Mouse (Mus musculus) stomach, postnatal 0 days (tissue): ENCODE results near the gene Dab1. TPM values are rescaled to one million over a fixed set of nuclear protein-coding genes. Genes with fewer than 3 reads are reported as not detected.

ENCODE experiments used
- ATAC-seq: fragments of 200-750 bp; cut with Nextera tagmentation; 2 replicates; pipeline ENCODE4 v1.8.0; 2017; ENCODE audit not compliant: low FRiP score, low TSS enrichment
- DNase-seq: peaks from one replicate; pipeline ENCODE4 v3.0.0-alpha.2; 2016; ENCODE audit warnings: low spot score
- H3K27ac ChIP-seq: fragments of 300-500 bp; sonication (generic); replicated peaks from 2 replicates; pipeline ENCODE4 v1.5.1; 2014; ENCODE audit warnings: mild to moderate bottlenecking, control low read depth
- H3K27me3 ChIP-seq: fragments of 300-500 bp; sonication (generic); 2 replicates; pipeline ENCODE4 v1.6.1; 2014; ENCODE audit warnings: low read length; ENCODE audit not compliant: control insufficient read depth, insufficient read depth
- H3K36me3 ChIP-seq: fragments of 300-500 bp; sonication (generic); 2 replicates; pipeline ENCODE4 v1.6.1; 2014; ENCODE audit warnings: low read length, mixed read lengths; ENCODE audit not compliant: control insufficient read depth, insufficient read depth
- H3K4me1 ChIP-seq: fragments of 300-500 bp; sonication (generic); replicated peaks from 2 replicates; pipeline ENCODE4 v1.6.1; 2014; ENCODE audit warnings: antibody characterized with exemption; ENCODE audit not compliant: control insufficient read depth, insufficient read depth
- H3K4me2 ChIP-seq: fragments of 300-500 bp; sonication (generic); replicated peaks from 2 replicates; pipeline ENCODE4 v1.6.1; 2014; ENCODE audit warnings: low read depth, mild to moderate bottlenecking, control low read depth, moderate library complexity
- H3K4me3 ChIP-seq: fragments of 300-500 bp; sonication (generic); 2 replicates; pipeline ENCODE4 v1.5.1; 2014; ENCODE audit warnings: low read depth, low read length, control low read depth
- H3K9ac ChIP-seq: fragments of 300-500 bp; sonication (generic); 2 replicates; pipeline ENCODE4 v1.6.1; 2014; ENCODE audit warnings: mild to moderate bottlenecking, low read length, control low read depth, mixed read lengths
- H3K9me3 ChIP-seq: fragments of 300-500 bp; sonication (generic); 2 replicates; pipeline ENCODE4 v1.6.1; 2016; ENCODE audit warnings: low read length; ENCODE audit not compliant: control insufficient read depth
- CTCF ChIP-seq: IDR thresholded peaks from 2 replicates; pipeline ENCODE4 v1.5.1; 2016; ENCODE audit warnings: antibody characterized with exemption, low read depth, mild to moderate bottlenecking, moderate library complexity
- EP300 ChIP-seq: optimal IDR thresholded peaks from 2 replicates; pipeline ENCODE3; 2016; ENCODE audit warnings: antibody characterized with exemption
- WGBS: fragments of 180-500 bp; shearing (Covaris S2); extraction: QIAGEN DNeasy Blood & Tissue Kit; methylation state at CpG from one replicate; pipeline ENCODE4 v1.1.7; 2014; 5-methylcytosine and 5-hydroxymethylcytosine counted together
- polyA plus RNA-seq: library from polyadenylated mRNA; unstranded; fragments of >200 nt; fragmentation: Nextera tagmentation; extraction: Ambion mirVana; gene quantifications from 2 replicates; pipeline ENCODE4 v1.2.1, GENCODE M21; 2015

Gene Dab1
- polyA plus RNA-seq, 1 experiment from 2014 or later, result 7.4 TPM

- no peak overlapping the region for H3K4me2 ChIP-seq
- no peaks in the 10 kb centered on the region for H3K4me1 ChIP-seq
- DNase-seq (peak; percentile 35), ATAC-seq (peak; percentile 32; the same call in 1 of the 2 replicates)
- H3K4me3 ChIP-seq, result no peak overlapping the region
- 41% methylated on average over 13 of the region's 13 CpGs for WGBS
- H3K27me3 ChIP-seq, result no peaks in the 10 kb centered on the region
- TF ChIP-seq CTCF (no peak), EP300 (no peak)
- no peak overlapping the region for H3K9ac ChIP-seq
- H3K36me3 ChIP-seq, result no peaks in the 10 kb centered on the region
- H3K9me3 ChIP-seq, result no peaks in the 10 kb centered on the region
- no peak overlapping the region for H3K27ac ChIP-seq
These were observed 1100.0 kb downstream of the Dab1 start for GRCm38 (mm10) chr4:104718973-104719795.

GRCm38 (mm10) chr4:104723527-104724045 is 1104.4 kb downstream of the Dab1 start:
- Histone ChIP-seq H3K36me3 (no peaks in the 10 kb centered on the region), H3K27me3 (no peaks in the 10 kb centered on the region), H3K27ac (no peak overlapping the region), H3K9me3 (no peaks in the 10 kb centered on the region), H3K4me2 (no peak overlapping the region), H3K4me1 (no peaks in the 10 kb centered on the region), H3K9ac (no peak overlapping the region), H3K4me3 (no peak overlapping the region)
- no peak for ATAC-seq
- TF ChIP-seq EP300 (no peak), CTCF (no peak)
- 56% methylated on average over 6 of the region's 6 CpGs for WGBS
- DNase-seq, result no peak

- no peak overlapping the region for H3K4me2 ChIP-seq
- H3K9me3 ChIP-seq, result no peaks in the 10 kb centered on the region
- no peaks in the 10 kb centered on the region for H3K4me1 ChIP-seq
- no peaks in the 10 kb centered on the region for H3K27me3 ChIP-seq
- H3K36me3 ChIP-seq, result no peaks in the 10 kb centered on the region
- DNase-seq, result no peak
- no peak overlapping the region for H3K4me3 ChIP-seq
- WGBS, result 64% methylated on average over 5 of the region's 5 CpGs
- TF ChIP-seq CTCF (no peak), EP300 (no peak)
- H3K27ac ChIP-seq, result no peak overlapping the region
- H3K9ac ChIP-seq, result no peak overlapping the region
- ATAC-seq, result no peak
These were observed 1105.1 kb downstream of the Dab1 start for GRCm38 (mm10) chr4:104724258-104724657.

GRCm38 (mm10) chr4:104725673-104726072 is 1106.5 kb downstream of the Dab1 start:
- DNase-seq, result no peak
- no peak overlapping the region for H3K9ac ChIP-seq
- no peak overlapping the region for H3K4me2 ChIP-seq
- 50% methylated on average over 3 of the region's 3 CpGs for WGBS
- no peaks in the 10 kb centered on the region for H3K27me3 ChIP-seq
- no peaks in the 10 kb centered on the region for H3K9me3 ChIP-seq
- no peak overlapping the region for H3K27ac ChIP-seq
- TF ChIP-seq EP300 (no peak), CTCF (peak; percentile 61)
- H3K4me3 ChIP-seq, result no peak overlapping the region
- ATAC-seq, result no peak
- no peaks in the 10 kb centered on the region for H3K4me1 ChIP-seq
- no peaks in the 10 kb centered on the region for H3K36me3 ChIP-seq

GRCm38 (mm10) chr4:104729185-104729584 is 1110.0 kb downstream of the Dab1 start:
- Histone ChIP-seq H3K27ac (no peak overlapping the region), H3K36me3 (no peaks in the 10 kb centered on the region), H3K27me3 (no peaks in the 10 kb centered on the region), H3K9ac (no peak overlapping the region), H3K4me3 (no peak overlapping the region), H3K4me2 (no peak overlapping the region), H3K9me3 (no peaks in the 10 kb centered on the region), H3K4me1 (no peaks in the 10 kb centered on the region)
- 61% methylated on average over 8 of the region's 8 CpGs for WGBS
- no peak for TF ChIP-seq EP300
- no peak for TF ChIP-seq CTCF
- no peak for DNase-seq
- no peak for ATAC-seq

GRCm38 (mm10) chr4:104746500-104746899 is 1127.3 kb downstream of the Dab1 start:
- no peak for ATAC-seq
- TF ChIP-seq EP300 (no peak), CTCF (no peak)
- WGBS, result 59% methylated on average over 6 of the region's 6 CpGs

More at GRCm38 (mm10) chr4:104746500-104746899, 1127.3 kb downstream of the Dab1 start:
- H3K36me3 ChIP-seq, result no peaks in the 10 kb centered on the region
- no peak for DNase-seq
- no peak overlapping the region for H3K9ac ChIP-seq
- H3K4me1 ChIP-seq, result no peaks in the 10 kb centered on the region
- no peak overlapping the region for H3K4me2 ChIP-seq
- no peaks in the 10 kb centered on the region for H3K9me3 ChIP-seq
- H3K27me3 ChIP-seq, result no peaks in the 10 kb centered on the region
- H3K27ac ChIP-seq, result no peak overlapping the region
- H3K4me3 ChIP-seq, result no peak overlapping the region
